Mouse (Mus musculus) small intestine, adult 2 months (tissue): ENCODE measurements around the gene Kdm4b.

Experiments
- CTCF ChIP-seq: fragments of 200-500 bp; IDR thresholded peaks from 2 replicates; pipeline ENCODE4 v1.5.1; 2012; ENCODE audit warnings: low read depth, mild to moderate bottlenecking, control low read depth, inconsistent platforms, low read length, moderate library complexity, mixed read lengths; ENCODE audit not compliant: insufficient replicate concordance, insufficient read length; ENCODE audit errors: extremely low read depth
- POLR2A ChIP-seq: fragments of 200-500 bp; IDR thresholded peaks from 2 replicates; pipeline ENCODE4 v1.6.1; 2012; ENCODE audit warnings: low read depth, mild to moderate bottlenecking, control low read depth, inconsistent platforms, low read length, moderate library complexity

DNA sequence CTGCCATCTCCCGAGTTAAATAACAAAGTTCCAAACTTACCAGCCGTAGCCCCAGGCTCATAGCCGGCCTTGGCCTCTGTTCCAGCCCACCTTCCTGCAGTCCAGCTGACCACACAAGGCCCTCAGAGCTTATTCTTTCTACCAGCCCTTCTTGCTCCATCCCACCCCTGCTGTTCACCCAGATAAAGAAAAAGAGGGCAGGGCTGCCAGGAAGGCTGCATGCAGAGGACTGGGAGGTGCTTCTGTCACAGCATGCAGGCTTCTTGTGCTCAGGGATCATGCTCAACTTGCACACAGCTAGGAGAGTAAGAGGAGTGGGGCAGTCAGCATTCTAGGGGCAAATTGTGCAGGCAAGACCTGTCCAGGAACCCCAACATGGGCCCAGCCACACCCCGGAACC, 22.3 kb downstream of the Kdm4b start:
- no peak for TF ChIP-seq POLR2A
- no peak for TF ChIP-seq CTCF
